Mouse (Mus musculus) heart, postnatal 0 days (tissue): ENCODE data around the gene Ispd.

Experiments used
- CTCF ChIP-seq: IDR thresholded peaks from 2 replicates; pipeline ENCODE4 v1.5.1; 2016; ENCODE audit warnings: antibody characterized with exemption, control low read depth, low read depth
- EP300 ChIP-seq: IDR thresholded peaks from 2 replicates; pipeline ENCODE4 v1.6.1; 2016; ENCODE audit warnings: antibody characterized with exemption, low read depth

DNA sequence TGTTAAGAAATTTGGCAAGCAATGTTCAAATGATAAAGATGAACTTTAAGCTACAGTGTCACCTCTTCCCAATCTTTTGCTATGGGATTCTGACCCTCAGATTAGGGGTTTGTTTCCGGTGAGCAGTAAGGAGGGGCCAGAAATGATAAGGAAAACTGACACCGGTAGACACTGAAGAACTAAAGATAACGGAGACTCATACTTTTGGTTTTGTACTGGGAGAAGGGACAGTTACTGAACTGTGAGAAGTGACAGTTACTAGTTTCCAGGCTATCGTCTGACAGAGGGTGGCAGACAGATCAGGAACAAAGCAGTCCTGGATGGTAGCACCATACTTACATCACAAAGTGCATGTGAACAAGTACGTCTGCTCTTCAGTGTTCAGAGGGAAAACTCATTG lies 55.7 kb downstream of the Ispd start:
- no peak for TF ChIP-seq CTCF
- TF ChIP-seq EP300: no peak
